Mouse (Mus musculus): ENCODE measurements around the gene Top1.
A peak's percentile ranks its signal among the peaks of the same experiment; 100 is the strongest.

The Top1 gene

GRCm38 (mm10) chr2:160645614-160646137 lies at the start of gene Top1:
Gene Top1 (plus strand): TSS chr2:160645888.
- peak; percentile 99 for DNase-seq

- DNase-seq = peak; percentile 60 to 78
Measured at GRCm38 (mm10) chr2:160597582-160598281, 48.0 kb upstream of the Top1 start.

GRCm38 (mm10) chr2:160601805-160602204 lies 43.9 kb upstream of the Top1 start:
- DNase-seq = peak in 1 of 2 experiments; percentile 62

GRCm38 (mm10) chr2:160603154-160603933 lies 42.3 kb upstream of the Top1 start:
- DNase-seq = no peak

- peak in 1 of 2 experiments; percentile 31 for DNase-seq
Measured at GRCm38 (mm10) chr2:160610012-160610411, 35.7 kb upstream of the Top1 start.

GRCm38 (mm10) chr2:160613186-160613919 lies 32.3 kb upstream of the Top1 start:
- peak in 1 of 2 experiments; percentile 6 for DNase-seq

- no peak for DNase-seq
Measured at GRCm38 (mm10) chr2:160617741-160618140, 27.9 kb upstream of the Top1 start.

GRCm38 (mm10) chr2:160618619-160619220 lies 27.0 kb upstream of the Top1 start:
- DNase-seq = peak in 1 of 2 experiments; percentile 3

GRCm38 (mm10) chr2:160619300-160619699 lies 26.4 kb upstream of the Top1 start:
- peak in 1 of 2 experiments; percentile 2 for DNase-seq

- peak; percentile 79 to 91 for DNase-seq
Measured at GRCm38 (mm10) chr2:160619831-160620230, 25.9 kb upstream of the Top1 start.

GRCm38 (mm10) chr2:160620279-160620963 lies 25.3 kb upstream of the Top1 start:
- DNase-seq = peak; percentile 32 to 49

GRCm38 (mm10) chr2:160621001-160621448 lies 24.7 kb upstream of the Top1 start:
- DNase-seq = peak in 1 of 2 experiments; percentile 28

- peak; percentile 92 to 94 for DNase-seq
Measured at GRCm38 (mm10) chr2:160621661-160622211, 24.0 kb upstream of the Top1 start.

GRCm38 (mm10) chr2:160622646-160623045 lies 23.0 kb upstream of the Top1 start:
- DNase-seq = peak in 1 of 2 experiments; percentile 4

GRCm38 (mm10) chr2:160623745-160624144 lies 21.9 kb upstream of the Top1 start:
- no peak for DNase-seq

- peak; percentile 24 to 27 for DNase-seq
Measured at GRCm38 (mm10) chr2:160627207-160628025, 18.3 kb upstream of the Top1 start.

GRCm38 (mm10) chr2:160628055-160628454 lies 17.6 kb upstream of the Top1 start:
- peak in 1 of 2 experiments; percentile 2 for DNase-seq

- peak in 1 of 2 experiments; percentile 2 for DNase-seq
Measured at GRCm38 (mm10) chr2:160628666-160629527, 16.8 kb upstream of the Top1 start.

GRCm38 (mm10) chr2:160629528-160629830 lies 16.2 kb upstream of the Top1 start:
- DNase-seq = peak in 1 of 2 experiments; percentile 3
